In the genomic region with DNA sequence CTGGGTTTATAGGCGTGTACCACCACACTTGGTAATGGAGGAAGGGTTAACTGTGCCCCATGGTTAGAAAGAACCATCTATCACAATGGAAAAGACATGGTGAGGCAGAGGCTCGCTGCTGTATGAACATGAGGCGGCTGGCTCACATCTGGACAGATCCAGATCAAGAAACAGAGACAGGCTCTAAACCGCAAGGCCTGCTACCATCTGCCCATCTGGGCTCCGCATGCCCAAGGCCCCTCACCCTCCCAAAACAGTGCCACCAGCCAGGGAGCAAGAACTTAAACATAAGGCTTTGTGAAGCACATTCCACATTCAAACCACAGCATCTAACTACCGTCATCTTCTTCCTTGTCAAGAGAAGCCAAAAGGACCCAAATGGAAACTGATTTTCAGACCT, we compare ENCODE assay signal across 34 mouse cellular contexts.
"Had no signal": no experiment of that assay in that cellular context is flagged by ENCODE, and none has a peak within 500 bp of the region (broad histone marks: within the 10 kb centered on the region; RNA-seq: fewer than 3 reads in every experiment).

No protein-coding gene starts in this region.

- H3K27me3 ChIP-seq: heart, embryonic 12.5 days; heart, embryonic 13.5 days; heart, embryonic 15.5 days; hindbrain, embryonic 13.5 days; hindbrain, embryonic 15.5 days; intestine, embryonic 15.5 days; kidney, embryonic 15.5 days had no signal

- H3K4me1 ChIP-seq: hindbrain, embryonic 15.5 days had no signal

- ATAC-seq: hindbrain, embryonic 16.5 days; hindbrain, postnatal 0 days; inflammation-experienced regulatory T-cells, adult 6 months; intestine, embryonic 15.5 days; intestine, embryonic 16.5 days had no signal

- H3K36me3 ChIP-seq: heart, embryonic 10.5 days; heart, embryonic 12.5 days; heart, embryonic 13.5 days; heart, embryonic 15.5 days; hindbrain, embryonic 10.5 days; hindbrain, embryonic 12.5 days; hindbrain, embryonic 13.5 days; hindbrain, embryonic 15.5 days; intestine, embryonic 15.5 days; kidney, embryonic 15.5 days had no signal

- DNase-seq: heart, postnatal 10 days; heart, postnatal 36 days; heart, postnatal 4 days; kidney, adult 11 months; kidney, adult 18-20 months; kidney, adult 2 months; kidney, adult 8-10 months; kidney, adult 9 months; kidney, postnatal 10 days; kidney, postnatal 14 days; kidney, postnatal 25 days; kidney, postnatal 36 days; kidney, postnatal 4 days; layer of hippocampus, adult 9-11 months; layer of hippocampus, postnatal 36 days had no signal

- H3K4me2 ChIP-seq: heart, embryonic 11.5 days; heart, embryonic 12.5 days; heart, embryonic 13.5 days; heart, embryonic 15.5 days; hindbrain, embryonic 12.5 days; hindbrain, embryonic 13.5 days; hindbrain, embryonic 14.5 days; hindbrain, embryonic 15.5 days; intestine, embryonic 15.5 days; kidney, embryonic 15.5 days had no signal

- H3K9me3 ChIP-seq: heart, embryonic 10.5 days; heart, embryonic 12.5 days; heart, embryonic 13.5 days; heart, embryonic 15.5 days; hindbrain, embryonic 10.5 days; hindbrain, embryonic 12.5 days; hindbrain, embryonic 13.5 days; hindbrain, embryonic 15.5 days; intestine, embryonic 15.5 days; kidney, embryonic 15.5 days had no signal

- H3K27ac ChIP-seq: heart, embryonic 10.5 days; heart, embryonic 13.5 days; heart, embryonic 15.5 days; hindbrain, embryonic 10.5 days; hindbrain, embryonic 12.5 days; hindbrain, embryonic 13.5 days; hindbrain, embryonic 14.5 days; hindbrain, embryonic 15.5 days; hindbrain, postnatal 0 days; intestine, embryonic 15.5 days; kidney, embryonic 15.5 days; kidney, postnatal 0 days; layer of hippocampus, adult 2 months; left cerebral cortex, adult 2 months had no signal

- H3K9ac ChIP-seq: heart, embryonic 12.5 days; heart, embryonic 13.5 days; heart, embryonic 15.5 days; hindbrain, embryonic 12.5 days; hindbrain, embryonic 13.5 days; hindbrain, embryonic 14.5 days; hindbrain, embryonic 15.5 days; intestine, embryonic 15.5 days; kidney, embryonic 15.5 days had no signal

- H3K4me3 ChIP-seq: heart, embryonic 10.5 days; heart, embryonic 12.5 days; heart, embryonic 13.5 days; heart, embryonic 15.5 days; hindbrain, embryonic 10.5 days; hindbrain, embryonic 12.5 days; hindbrain, embryonic 13.5 days; hindbrain, embryonic 15.5 days; intestine, embryonic 15.5 days; kidney, embryonic 15.5 days; layer of hippocampus, adult 2 months; left cerebral cortex, adult 2 months had no signal
